Mouse (Mus musculus) spleen, adult 18-20 months (tissue): ENCODE measurements around the gene Arhgap15.

Experiments
- DNase-seq, 2 experiments: peaks; one replicate each; pipeline ENCODE4 v3.0.0; 2022; ENCODE audit warnings: mixed read lengths in 2 of 2

Gene Arhgap15

DNA sequence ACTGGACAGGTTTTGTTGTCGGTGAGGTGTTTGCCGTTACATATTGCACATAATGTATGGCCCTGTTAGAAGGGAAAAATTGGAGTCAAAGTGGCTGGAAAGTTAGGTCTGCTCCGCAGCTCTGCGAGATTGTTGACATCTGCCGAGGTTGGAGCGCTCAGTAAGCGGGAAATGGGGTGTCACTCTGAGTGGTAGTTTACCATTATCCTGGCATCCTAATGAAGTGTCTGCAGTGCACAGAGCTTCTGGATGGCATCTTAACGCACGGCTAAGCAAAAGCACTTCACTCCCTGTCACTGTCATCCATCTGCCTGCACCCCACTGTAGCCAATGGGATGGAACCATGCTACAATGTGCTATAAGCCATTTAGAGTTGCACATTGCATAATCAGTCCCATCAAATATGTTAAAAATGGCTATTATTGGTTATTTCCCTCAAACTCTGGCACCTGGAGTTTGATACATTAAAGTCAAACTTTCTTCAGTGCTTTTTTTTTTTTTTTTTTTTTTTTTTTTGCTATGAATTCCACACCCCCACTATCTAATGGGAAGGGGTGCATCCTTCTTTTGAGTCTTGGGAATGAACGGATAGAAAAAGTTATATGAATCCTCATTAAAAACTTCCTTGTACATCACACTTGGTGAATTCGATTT lies 561.6 kb downstream of the Arhgap15 start:
- no peak for DNase-seq

GRCm38 (mm10) chr2:44311216-44311615 lies 562.6 kb downstream of the Arhgap15 start:
- DNase-seq: no peak

GRCm38 (mm10) chr2:44313573-44313972 lies 564.9 kb downstream of the Arhgap15 start:
- no peak for DNase-seq

DNA sequence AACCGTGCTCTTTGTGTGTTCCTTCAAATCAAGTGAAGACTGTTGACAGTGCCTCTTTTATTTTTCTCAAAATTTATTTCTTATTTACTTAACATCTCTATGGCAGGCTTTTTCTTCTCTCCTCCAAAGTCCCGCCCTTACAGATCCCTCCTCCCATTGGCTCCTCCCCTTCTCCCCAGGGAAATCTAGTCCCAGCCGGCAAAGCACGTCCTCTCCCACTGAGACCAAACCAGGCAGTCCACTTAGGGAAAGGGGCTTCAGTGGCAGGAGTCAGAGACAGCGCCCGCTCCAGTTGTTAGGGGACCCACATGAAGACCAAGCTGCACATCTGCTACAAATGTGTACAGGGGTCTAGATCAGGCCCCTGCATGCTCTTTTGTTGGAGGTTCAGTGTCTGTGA lies 569.8 kb downstream of the Arhgap15 start:
- no peak for DNase-seq

DNA sequence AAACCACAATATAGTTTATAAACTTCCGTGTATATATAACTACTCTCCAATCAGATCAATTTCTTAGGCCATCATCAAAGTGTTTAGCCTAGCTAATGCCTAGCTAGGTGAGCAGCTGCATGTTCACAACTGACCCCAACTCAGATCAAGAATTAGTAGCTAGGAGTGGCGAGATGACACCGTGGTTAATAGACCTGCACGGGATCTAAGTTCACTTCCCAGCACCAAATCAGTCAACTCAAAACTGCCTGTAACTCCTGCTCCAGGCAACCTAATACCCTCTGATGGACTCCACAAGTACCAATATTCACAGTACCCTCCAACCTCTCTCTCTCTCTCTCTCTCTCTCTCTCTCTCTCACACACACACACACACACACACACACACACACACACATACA lies 570.9 kb downstream of the Arhgap15 start:
- DNase-seq: no peak

DNA sequence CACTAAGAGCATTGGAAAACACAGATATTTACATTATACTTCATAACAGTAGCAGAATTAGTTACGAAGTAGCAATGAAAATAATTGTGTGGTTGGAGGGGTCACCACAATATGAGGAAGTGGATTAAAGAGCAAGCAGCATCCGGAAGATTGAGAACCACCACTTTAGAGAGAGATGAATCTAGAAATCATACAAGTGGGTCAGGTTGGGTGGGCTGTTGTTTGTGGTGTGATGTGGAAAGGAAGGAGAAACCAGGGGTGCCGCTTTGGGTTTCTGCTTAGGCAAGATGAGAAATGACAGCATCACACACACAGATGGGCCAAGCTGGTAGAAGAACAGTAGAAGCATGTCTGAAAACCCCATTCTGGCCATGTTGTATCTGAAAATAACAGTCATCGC lies 575.2 kb downstream of the Arhgap15 start:
- DNase-seq: no peak

GRCm38 (mm10) chr2:44333295-44333694 lies 584.7 kb downstream of the Arhgap15 start:
- no peak for DNase-seq

DNA sequence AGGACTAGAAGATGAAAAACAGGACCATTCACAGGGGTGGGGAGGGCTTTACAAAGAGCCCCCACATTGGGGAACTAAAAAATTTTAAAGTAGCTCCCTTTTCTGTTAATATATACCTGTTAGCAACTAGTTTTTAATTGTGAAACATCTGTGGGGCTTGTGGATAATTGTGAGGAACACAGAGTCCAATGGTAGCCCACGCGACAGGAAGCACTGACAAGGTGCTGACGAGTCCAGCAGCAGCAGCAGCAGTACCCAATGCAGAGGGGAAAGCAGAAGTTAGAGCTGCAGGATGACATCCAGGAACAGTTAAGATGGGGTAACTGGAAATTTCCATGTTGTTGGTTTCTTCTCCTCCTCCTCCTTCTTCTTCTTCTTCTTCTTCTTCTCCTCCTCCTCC lies 585.4 kb downstream of the Arhgap15 start:
- DNase-seq: no peak

GRCm38 (mm10) chr2:44334517-44334916 lies 585.9 kb downstream of the Arhgap15 start:
- no peak for DNase-seq

- peak in 1 of 2 experiments; percentile 13 for DNase-seq
Measured at GRCm38 (mm10) chr2:44336720-44337354, 588.2 kb downstream of the Arhgap15 start.

DNA sequence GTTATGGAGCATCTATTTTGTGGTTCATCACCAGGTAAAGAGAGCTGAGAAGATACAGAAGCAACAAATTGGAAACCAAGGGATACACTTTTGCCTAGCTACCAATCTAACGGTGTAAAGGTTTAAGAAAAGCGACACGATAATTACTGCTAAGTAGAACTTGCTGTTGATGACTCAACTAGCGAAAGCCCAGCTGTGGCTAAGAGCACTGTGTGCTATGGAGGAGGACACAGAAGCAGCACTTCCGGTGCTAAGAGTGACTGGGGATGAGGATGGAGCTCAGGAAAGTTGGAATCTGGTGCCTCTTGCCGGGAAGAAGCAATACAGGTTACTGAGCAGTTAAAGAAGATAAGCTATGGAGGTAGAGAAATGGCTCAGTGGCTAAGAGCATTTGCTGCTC lies 589.8 kb downstream of the Arhgap15 start:
- no peak for DNase-seq

GRCm38 (mm10) chr2:44341091-44341571 lies 592.5 kb downstream of the Arhgap15 start:
- no peak for DNase-seq

DNA sequence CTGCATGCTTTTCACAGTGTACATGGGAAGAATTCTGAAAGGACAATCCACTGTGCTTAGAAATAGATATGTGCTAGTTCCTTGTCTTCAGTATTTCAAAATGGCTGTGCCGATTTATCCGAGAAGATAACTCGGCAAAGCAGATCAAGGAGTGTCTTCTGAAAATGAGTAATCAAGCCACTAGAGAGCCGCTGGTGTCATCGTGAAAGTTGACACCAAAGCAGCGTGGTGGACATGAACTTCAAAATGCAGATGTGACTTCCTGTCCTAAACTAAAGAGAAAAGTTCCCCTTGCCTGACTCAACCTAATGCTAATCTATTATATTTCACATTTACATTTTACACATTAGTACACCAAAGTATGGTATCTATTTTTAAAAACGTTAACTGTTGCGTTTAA lies 596.2 kb downstream of the Arhgap15 start:
- no peak for DNase-seq

DNA sequence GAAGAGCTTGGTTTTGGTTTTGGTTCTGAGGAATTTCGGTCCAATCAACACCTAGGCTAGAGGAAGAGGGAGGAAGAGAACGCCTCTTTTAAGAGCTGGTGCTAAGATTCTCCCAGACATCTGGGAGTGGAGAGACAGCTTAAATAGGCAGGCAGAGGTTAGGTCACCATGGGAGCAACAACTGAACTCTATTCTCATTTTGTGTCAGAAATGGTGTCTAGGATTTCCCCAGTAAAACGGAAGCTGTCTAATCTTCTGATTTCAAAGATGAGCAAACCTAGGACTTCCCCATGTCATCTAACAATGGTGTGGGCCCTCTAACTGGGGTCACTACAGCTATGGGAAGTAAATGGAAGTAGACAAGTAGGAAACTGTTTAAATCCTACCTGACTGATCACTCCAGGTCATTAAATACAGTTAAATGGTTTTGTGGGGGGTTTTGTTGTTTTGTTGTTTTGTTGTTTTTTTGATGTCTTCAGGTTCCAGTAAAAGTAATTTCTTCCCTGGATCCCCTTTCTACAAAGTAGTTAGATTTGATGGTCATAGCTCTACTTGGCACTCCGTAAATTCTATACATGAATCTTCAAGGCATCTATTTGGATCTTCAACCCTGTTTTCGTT lies 596.8 kb downstream of the Arhgap15 start:
- DNase-seq: no peak

DNA sequence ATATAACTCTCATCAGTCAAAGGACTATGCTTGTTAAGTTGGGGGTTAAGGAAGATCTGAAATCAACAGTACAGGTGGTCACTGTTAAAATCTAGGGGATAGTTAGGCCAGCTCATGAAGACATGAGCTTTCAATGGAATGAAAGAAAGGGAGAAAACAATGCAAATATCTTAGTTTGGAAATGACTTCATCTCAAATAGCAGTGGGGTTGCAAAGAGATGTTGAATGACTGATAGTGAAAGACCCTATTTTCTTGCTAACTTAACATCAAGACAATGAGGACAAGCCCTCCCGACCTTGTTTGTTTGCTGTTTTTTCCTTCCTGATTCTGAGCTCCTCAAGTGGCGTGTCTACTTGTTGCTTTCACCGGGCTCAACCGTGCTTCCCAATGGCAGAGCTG lies 597.6 kb downstream of the Arhgap15 start:
- DNase-seq: no peak

- no peak for DNase-seq
Measured at GRCm38 (mm10) chr2:44347781-44348180, 599.2 kb downstream of the Arhgap15 start.

GRCm38 (mm10) chr2:44349101-44349500 lies 600.5 kb downstream of the Arhgap15 start:
- no peak for DNase-seq

DNA sequence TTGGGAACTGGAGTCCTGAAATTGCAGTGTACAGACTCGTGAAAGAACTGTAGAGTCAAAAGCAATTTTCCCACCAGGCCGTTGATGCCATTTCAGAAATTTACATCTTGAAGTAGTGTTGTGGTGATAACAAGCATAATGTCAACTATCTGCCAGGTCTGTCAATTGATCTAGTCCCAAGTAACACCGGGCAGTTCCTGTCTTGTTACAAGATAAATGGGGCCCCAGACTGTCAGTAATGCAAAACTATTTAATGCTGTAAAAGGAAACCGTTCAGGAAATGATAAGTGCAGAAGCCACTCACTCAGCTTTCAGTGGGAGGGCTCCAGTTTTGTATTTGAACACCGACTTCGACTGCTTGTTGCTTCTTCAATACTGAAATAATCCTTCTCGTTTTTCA lies 604.3 kb downstream of the Arhgap15 start:
- DNase-seq: no peak

DNA sequence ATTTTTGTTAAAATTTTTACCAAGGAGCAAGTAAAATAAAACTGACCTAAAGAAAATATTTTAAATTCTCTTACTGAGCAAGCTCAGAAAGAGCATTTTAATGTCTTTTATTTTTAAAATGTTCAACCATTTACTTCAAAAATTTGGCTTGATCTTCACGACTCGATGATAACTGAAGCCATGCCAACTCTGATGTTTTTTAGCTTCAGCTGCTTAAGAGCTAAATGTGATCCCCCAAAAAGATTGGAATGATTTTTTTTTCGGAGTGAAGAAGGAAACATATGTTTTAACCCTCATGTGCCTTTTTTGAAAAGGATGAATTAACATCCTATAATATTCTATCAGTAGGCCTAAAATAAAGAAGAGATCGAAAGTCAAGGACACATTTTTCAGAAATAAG lies 605.0 kb downstream of the Arhgap15 start:
- no peak for DNase-seq

GRCm38 (mm10) chr2:44354786-44355185 lies 606.2 kb downstream of the Arhgap15 start:
- DNase-seq: no peak

DNA sequence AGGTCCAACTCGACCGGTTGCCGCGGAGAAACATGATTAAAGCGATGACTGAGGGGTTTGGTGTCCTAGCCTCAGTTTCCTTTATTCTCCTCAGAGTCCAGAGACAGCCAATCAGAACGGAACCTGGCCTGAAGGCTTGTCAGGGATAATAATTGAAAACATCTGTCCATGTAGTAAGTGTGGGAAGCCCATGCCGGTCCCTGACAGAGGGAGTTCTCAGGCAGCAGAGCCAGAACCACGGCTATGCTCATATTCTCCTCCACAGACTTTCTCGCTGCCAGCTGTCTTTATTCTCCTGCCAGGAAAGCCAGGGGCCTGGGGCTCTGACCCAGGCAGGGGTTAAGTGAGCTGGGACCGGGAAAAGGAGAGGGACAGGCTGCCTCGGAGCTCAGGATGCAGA lies 606.7 kb downstream of the Arhgap15 start:
- DNase-seq: no peak

DNA sequence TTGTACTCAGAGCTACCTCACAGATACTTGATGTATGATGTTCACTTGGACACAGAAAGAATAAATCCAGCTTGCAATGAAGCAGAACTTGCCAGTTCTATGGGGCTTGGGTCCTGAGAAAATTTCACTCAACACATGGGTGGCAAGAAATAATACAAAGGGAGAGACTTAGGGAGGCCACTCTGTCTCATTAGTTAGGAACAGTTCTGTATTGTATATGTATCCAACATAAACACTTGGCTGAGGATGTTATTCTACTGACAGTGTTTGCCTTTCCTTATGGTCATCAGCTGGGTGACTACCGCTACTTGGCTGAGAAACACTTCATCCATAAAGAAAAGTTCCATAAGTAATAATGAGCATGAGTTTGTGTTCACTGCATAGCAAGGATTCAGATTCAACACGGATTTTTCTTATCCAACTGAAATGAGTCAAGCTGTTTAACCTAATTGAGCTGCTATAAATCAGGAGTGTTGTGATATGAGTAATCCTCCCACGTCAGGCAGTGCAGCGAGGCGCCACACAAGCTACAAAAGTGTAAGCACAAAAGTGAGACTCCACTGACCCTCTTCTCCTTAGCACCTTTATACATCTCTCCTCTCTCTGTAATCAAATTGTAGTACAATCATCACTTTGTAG lies 607.7 kb downstream of the Arhgap15 start:
- no peak for DNase-seq

DNA sequence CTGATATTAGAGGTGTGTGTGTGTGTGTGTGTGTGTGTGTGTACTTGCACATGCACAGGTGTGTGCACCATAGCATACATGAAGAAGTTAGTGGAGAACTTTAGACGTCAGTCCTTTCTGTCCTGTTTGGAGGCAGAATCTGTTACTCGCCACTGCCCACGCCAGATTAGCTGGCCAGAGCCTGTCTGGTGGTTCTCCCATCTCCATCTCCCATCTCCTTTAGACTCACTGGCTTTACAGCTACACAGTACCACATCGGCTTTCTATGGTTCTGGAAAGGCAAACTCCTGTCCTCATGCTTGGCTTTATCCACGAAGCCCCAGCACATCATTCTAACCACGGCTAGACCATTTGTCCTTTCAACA lies 608.2 kb downstream of the Arhgap15 start:
- no peak for DNase-seq

GRCm38 (mm10) chr2:44380225-44380624 lies 631.6 kb downstream of the Arhgap15 start:
- no peak for DNase-seq
